Mouse (Mus musculus): ENCODE measurements around the gene Lin7a.

DNA sequence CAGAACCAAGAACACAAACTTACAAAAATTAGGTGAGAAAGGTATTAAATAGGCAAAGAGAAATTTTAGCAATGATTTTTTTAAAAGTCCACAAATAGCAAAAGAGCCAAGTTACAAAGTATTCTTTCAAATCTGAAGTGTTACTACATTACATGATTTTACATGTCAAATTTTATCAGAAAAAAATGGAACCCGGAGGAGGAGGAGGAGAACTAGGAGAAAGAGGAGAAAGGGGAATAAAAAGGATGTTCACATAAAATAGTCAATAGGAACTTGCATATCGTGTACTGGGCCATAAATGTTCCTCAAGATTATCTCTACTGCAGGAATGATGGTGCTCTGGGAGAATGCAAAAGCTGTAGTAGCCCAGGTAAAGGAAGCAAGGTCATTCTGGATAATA lies 34.4 kb upstream of the Lin7a start:
- TF ChIP-seq POLR2A (IDR thresholded peaks at IDR 0.05; ENCODE audit: low read depth, low read length): no peak
- no peak for TF ChIP-seq CTCF (IDR thresholded peaks at IDR 0.05; ENCODE audit: borderline replicate concordance, insufficient read depth, low read length)

Measured in embryonic fibroblast, embryonic 13.5 days (primary cell).